7 mouse cellular contexts compared by ENCODE assay signal in genomic region chr13:109116342-109117201, GRCm38 (mm10).
DNase-seq lines count a peak whose midpoint lies in the region; ATAC-seq and TF ChIP-seq lines count a peak whose summit lies in the region.

No protein-coding gene starts in this region.

- H3K9me3 ChIP-seq in embryonic facial prominence, embryonic 12.5 days = no peaks in the 10 kb centered on the region
- H3K9me3 ChIP-seq in hindbrain, embryonic 10.5 days = no peaks in the 10 kb centered on the region
- H3K9me3 ChIP-seq in megakaryocyte, embryonic 14.5 days = no peaks in the 10 kb centered on the region

- H3K27me3 ChIP-seq in embryonic facial prominence, embryonic 12.5 days = peaks cover 20% of the 10 kb centered on the region
- peaks cover 37% of the 10 kb centered on the region for H3K27me3 ChIP-seq in hindbrain, embryonic 10.5 days (ENCODE audit: insufficient read depth, poor library complexity, severe bottlenecking)
- H3K27me3 ChIP-seq in megakaryocyte, embryonic 14.5 days (replicated peaks) = peaks cover 32% of the 10 kb centered on the region
- peaks cover 15% of the 10 kb centered on the region for H3K27me3 ChIP-seq in small intestine, adult 2 months (ENCODE audit: control insufficient read depth, insufficient read depth, low read length)

- TF ChIP-seq POLR2A in small intestine, adult 2 months (IDR thresholded peaks at IDR 0.05; ENCODE audit: low read depth, low read length) = no peak

- DNase-seq in ES-CJ7 (ENCODE audit: low read depth, low spot score) = peak; percentile 9
- DNase-seq in adrenal gland, adult 18-20 months (ENCODE audit: low spot score in 2 of 2) = peak; percentile 2 to 17
- DNase-seq in hindbrain, embryonic 10.5 days (ENCODE audit: low spot score) = peak; percentile 82
- DNase-seq in layer of hippocampus, postnatal 14 days (ENCODE audit: low spot score in 2 of 2) = peak; percentile 65 to 71

- H3K27ac ChIP-seq in embryonic facial prominence, embryonic 12.5 days = no peak overlapping the region
- peak overlapping the region; percentile 73 for H3K27ac ChIP-seq in hindbrain, embryonic 10.5 days
- H3K27ac ChIP-seq in small intestine, adult 2 months (ENCODE audit: insufficient read depth, low read depth, low read length) = no peak overlapping the region

- TF ChIP-seq CTCF in small intestine, adult 2 months (IDR thresholded peaks at IDR 0.05; ENCODE audit: extremely low read depth, insufficient read length, insufficient replicate concordance, low read depth, low read length) = no peak

- peak overlapping the region; percentile 46 for H3K4me3 ChIP-seq in embryonic facial prominence, embryonic 12.5 days
- H3K4me3 ChIP-seq in hindbrain, embryonic 10.5 days = peak overlapping the region; percentile 77
- H3K4me3 ChIP-seq in megakaryocyte, embryonic 14.5 days (replicated peaks) = peak overlapping the region; percentile 85
- peak overlapping the region; percentile 52 for H3K4me3 ChIP-seq in small intestine, adult 2 months (ENCODE audit: low read depth, low read length)

- H3K4me2 ChIP-seq in embryonic facial prominence, embryonic 12.5 days (replicated peaks) = peak overlapping the region; percentile 97

- H3K9ac ChIP-seq in embryonic facial prominence, embryonic 12.5 days = no peak overlapping the region

- under 1% methylated on average over 59 of the region's 63 CpGs for WGBS in embryonic facial prominence, embryonic 12.5 days
- WGBS in hindbrain, embryonic 10.5 days = under 1% methylated on average over 59 of the region's 63 CpGs
- 2% methylated on average over 62 of the region's 63 CpGs for WGBS in small intestine, adult 2 months

- ATAC-seq in embryonic facial prominence, embryonic 12.5 days (ENCODE audit: insufficient number of reproducible peaks, insufficient read depth, low FRiP score, low TSS enrichment) = peak; percentile 60; the same call in 1 of the 2 replicates

- no peaks in the 10 kb centered on the region for H3K36me3 ChIP-seq in embryonic facial prominence, embryonic 12.5 days
- no peaks in the 10 kb centered on the region for H3K36me3 ChIP-seq in hindbrain, embryonic 10.5 days
- no peaks in the 10 kb centered on the region for H3K36me3 ChIP-seq in megakaryocyte, embryonic 14.5 days (replicated peaks; ENCODE audit: low read length)
- H3K36me3 ChIP-seq in small intestine, adult 2 months (ENCODE audit: control insufficient read depth, insufficient read depth, low read length) = no peaks in the 10 kb centered on the region

- peaks cover 11% of the 10 kb centered on the region for H3K4me1 ChIP-seq in embryonic facial prominence, embryonic 12.5 days
- H3K4me1 ChIP-seq in hindbrain, embryonic 10.5 days (replicated peaks) = peaks cover 19% of the 10 kb centered on the region
- H3K4me1 ChIP-seq in megakaryocyte, embryonic 14.5 days = peaks cover 12% of the 10 kb centered on the region
- H3K4me1 ChIP-seq in small intestine, adult 2 months (ENCODE audit: control insufficient read depth, insufficient read depth, insufficient read length, low read length) = peaks cover 3% of the 10 kb centered on the region

Comparison
In these comparisons a context has a peak if more than half of its experiments do, and no peak if none do; other contexts are left out.
1. DNase-seq: peak in every context shown above with its lines; median percentile 82 in hindbrain, embryonic 10.5 days; 68 in layer of hippocampus, postnatal 14 days; 10 in adrenal gland, adult 18-20 months; 9 in ES-CJ7.